Mouse (Mus musculus) G1E-ER4 (cell line): ENCODE results near the gene Tchh. TPM values are rescaled to one million over a fixed set of nuclear protein-coding genes. Genes with fewer than 3 reads are reported as not detected.

Source experiments
- GATA1 ChIP-seq: IDR thresholded peaks from one replicate; pipeline ENCODE4 v1.8.0; 2012; ENCODE audit warnings: low read length, inconsistent platforms
- polyA plus RNA-seq: library from polyadenylated mRNA; stranded (reverse); fragments of >175 nt; gene quantifications from 2 replicates; pipeline ENCODE4 v1.2.3, GENCODE M21; 2012

The Tchh gene
- polyA plus RNA-seq, 1 experiment, result not detected

DNA sequence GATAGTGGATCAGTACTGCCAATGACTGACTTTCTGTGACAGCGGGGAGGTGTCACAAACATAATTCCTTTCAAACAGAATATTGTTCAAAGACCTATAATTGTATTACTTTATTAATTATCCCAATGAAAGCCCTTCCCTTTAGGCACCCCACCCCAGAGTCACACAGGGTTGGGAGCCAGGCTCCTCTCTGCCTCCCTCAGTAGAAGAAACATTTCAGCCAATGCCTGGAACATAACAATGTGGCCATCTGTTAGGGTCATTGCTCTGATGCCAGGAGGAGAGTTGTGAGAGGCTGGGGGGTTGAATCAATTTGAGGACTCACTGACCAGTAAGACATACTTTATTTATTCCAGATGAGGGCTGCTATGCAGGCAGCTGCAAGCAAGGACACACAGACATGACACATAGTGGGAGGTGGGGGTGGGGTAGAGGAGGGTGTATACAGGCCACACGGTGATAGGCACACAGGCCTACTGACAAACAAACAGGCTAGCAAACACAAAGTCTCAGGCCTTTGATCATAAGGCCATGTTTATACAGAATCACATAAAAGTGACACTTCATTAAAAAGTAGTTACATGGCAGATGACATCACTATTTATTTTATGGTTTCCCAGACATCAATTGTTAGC lies 40.0 kb downstream of the Tchh start:
- TF ChIP-seq GATA1, result no peak

DNA sequence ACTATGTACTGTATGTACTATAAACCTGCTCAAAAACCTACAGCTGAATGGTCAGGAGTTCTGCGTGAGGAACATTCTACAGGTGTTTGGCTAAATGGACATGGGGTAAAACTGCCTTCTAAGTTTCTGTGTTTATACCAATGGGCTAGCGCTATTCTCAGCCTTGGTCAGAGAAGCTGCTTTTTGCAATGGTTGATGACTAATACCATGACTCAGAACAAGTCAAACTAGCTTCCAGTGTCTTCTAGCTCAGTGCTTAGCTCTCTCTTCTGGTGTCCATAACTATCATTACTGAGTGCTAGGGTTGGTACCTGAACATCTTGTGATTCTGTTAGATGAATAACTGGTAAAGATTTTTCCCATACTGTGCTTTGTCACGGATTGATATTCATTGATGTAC lies 43.5 kb downstream of the Tchh start:
- no peak for TF ChIP-seq GATA1

DNA sequence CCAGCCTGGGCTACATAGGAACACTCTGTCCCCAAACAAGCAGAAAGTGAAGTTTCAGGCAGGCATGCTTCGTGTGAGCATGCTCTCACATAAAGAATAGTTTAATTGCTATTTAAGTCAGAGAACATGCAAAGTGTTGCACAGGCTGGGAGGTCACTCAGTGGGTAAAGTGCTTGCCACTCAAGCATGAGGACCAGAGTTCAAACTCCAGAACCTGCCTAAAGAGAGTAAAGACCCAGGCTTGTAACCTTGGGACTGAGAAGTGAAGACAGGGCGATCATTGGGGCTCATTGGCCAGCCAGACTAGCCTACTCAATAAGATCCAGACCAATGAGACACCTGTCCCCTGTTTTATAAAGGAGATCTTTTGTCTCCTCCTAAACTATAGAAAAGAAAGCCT lies 46.4 kb downstream of the Tchh start:
- TF ChIP-seq GATA1, result no peak

DNA sequence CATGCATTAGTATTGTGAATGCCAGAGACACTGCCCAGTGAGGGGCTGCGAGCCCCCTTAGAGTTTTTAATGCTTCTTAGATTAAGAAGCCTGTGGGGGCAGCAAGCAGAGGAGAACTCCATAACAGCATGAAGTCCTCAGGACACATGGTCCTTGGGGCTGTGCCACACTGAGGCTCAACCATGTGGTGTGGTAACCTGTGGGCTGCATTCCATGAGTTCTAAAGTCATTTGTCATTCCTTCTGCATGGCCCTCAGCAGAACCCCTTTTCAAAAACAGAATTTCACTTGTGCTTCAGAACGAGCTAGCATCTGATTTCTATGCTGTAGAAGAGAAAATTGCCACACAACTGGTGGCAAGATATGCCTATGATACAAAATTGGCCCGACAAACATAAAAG lies 50.0 kb downstream of the Tchh start:
- TF ChIP-seq GATA1, result no peak

DNA sequence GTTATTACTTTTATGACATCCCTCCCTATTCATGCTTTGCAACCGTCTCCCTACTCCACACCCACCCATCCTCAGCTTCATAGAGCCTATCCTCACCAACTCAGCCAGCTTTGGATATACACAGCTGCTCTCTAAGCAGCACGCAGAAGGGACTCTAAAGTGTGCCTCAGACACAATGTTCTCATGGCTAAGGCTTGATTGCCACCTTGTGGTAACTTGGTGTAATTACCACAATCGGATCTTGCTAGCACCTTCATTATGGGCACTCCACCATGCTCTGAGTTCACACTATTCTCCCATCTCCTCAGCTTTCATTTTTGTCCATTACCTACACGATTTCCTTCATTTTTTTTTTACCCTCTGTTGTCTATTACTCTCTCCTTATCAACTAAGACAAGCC lies 51.9 kb downstream of the Tchh start:
- TF ChIP-seq GATA1, result no peak

DNA sequence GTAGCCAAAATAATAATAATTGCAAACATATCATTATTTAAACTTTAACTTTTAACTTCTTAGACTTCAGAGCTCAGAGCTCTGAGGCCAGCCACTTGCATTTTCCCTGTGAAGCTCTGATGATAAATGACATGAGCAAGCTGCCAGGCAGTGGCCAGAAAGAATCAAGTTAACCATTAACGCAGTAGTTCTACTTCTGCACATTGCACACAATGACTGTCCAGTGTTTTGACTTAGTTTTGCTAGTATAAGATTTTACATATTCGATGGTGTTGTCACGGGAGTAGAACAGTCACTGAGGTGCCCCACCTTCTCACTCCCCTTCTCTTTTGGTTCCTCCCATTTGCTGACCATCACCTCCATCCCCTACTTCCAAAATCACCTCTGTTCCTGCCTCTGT lies 55.0 kb downstream of the Tchh start:
- TF ChIP-seq GATA1, result no peak

Other genes with a start within 250 kb of the Tchh start
- not detected in 2 replicates for gene Flg2, start 245.1 kb upstream of the Tchh start, polyA plus RNA-seq
- not detected in 2 replicates for gene Flg, start 168.8 kb upstream of the Tchh start, polyA plus RNA-seq
- not detected in 2 replicates for gene Hrnr, start 122.6 kb upstream of the Tchh start, polyA plus RNA-seq
- not detected in 2 replicates for gene Rptn, start 48.6 kb upstream of the Tchh start, polyA plus RNA-seq
- gene Tchhl1, start 26.4 kb downstream of the Tchh start, polyA plus RNA-seq, result not detected in 2 replicates
- not detected in 2 replicates for gene S100a11, start 78.2 kb downstream of the Tchh start, polyA plus RNA-seq
- not detected in 2 replicates for gene S100a10, start 112.8 kb downstream of the Tchh start, polyA plus RNA-seq
- gene Tdpoz2, start 210.4 kb downstream of the Tchh start, polyA plus RNA-seq, result not detected in 2 replicates
- not detected in 2 replicates for gene Tdpoz1, start 234.0 kb downstream of the Tchh start, polyA plus RNA-seq